Mouse (Mus musculus) left cerebral cortex, adult 9 months (tissue): ENCODE results near the gene Robo2.

Experiments used
- DNase-seq, 2 experiments: peaks; one replicate each; pipeline ENCODE4 v3.0.0; 2022; ENCODE audit warnings: low spot score in 2 of 2

The Robo2 gene

GRCm38 (mm10) chr16:74411481-74412251, at the start of gene Robo2:
TSS of gene Robo2 (minus strand) at chr16:74411825.
- peak; percentile 55 to 59 for DNase-seq

- no peak for DNase-seq
These were observed 46.5 kb upstream of the Robo2 start for GRCm38 (mm10) chr16:74458138-74458537.

- DNase-seq: no peak
These were observed 46.1 kb upstream of the Robo2 start for GRCm38 (mm10) chr16:74457736-74458135.

DNA sequence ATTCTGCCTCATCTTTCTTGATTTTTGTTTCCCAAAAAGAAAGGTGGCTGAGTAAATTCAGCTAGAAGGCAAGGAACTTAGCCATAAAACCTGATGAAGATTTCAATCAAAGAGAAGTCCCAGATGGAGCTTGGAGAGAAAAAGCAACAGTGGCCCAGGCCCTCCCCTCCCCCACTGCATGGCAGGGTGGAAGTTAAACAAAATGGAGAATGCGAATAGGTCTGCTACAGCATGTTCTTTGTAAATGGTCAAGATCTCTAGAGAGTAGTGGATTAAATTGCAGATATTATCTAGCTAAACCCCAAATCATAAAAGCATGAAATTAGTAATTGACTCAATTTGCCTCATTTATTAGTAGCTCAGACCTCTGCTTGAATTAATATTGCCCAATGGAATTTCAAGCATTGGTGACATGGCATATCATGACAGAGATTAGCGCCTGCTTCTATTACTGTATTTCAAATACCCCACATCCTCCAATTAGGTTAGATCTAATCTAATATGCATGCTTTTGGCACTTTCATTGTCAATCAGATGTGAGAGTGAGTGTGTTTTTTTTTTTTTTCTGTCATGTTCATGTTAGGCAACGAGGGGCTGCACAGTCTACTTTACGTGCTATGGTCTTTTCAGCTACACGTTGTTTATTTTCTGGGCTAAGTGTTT, 45.3 kb upstream of the Robo2 start:
- no peak for DNase-seq

DNA sequence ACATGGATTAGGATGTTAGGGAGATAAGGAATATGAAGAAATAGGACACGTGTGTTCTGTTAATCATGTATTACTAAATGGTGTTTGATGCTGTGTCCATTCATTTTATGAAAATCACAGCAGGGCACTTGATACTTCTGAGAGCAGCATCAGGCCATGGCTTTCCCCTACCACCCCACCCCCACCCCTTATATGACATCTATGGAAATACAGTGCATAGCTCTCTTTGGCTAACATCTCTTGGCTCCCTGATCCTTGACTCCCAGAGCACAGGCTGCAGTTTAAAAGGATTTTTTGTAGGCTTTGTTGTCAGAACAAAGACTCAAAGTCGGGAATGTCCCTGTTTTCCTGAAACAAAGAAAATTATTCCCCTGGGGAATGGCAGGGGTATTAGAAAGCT, 43.6 kb upstream of the Robo2 start:
- no peak for DNase-seq

DNA sequence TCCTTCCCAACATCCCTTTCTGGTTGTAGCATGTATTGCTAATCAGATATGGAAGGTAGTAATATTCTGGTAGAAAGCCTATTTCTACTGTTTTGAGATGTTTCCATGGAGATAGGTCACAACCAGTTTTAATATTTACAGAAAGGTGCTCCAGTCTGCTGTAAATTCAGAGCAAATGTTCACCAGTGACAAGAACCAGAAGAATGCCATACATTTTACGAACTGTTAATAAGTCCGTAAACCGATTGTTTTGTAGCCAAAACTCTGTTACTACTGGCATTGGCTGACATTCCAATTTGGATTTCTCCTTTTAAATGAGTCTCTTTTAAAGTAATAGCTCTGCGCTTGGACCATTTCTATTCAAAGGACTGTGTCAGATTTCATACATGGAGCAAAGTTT, 36.4 kb upstream of the Robo2 start:
- DNase-seq: no peak

DNA sequence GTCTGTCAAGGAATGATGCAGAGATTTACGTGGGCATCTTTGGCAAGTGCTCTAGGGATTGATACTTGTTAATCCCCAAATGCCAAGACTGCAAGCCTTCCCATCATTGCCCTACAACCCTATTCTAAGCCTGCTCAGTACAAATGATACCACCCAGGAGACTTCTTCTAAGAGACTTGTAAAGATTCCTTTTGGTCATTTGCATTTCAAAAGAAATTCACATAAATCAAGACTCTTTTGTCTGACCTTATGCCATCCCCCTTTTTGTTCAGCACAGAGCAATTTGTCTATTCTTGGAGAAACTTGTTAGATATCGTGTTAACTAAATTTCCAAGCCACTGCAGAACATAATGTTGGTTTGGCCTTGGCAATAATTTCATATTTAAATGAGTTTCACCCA, 15.4 kb upstream of the Robo2 start:
- no peak for DNase-seq

GRCm38 (mm10) chr16:74420324-74420723, 8.7 kb upstream of the Robo2 start:
- DNase-seq: no peak

DNA sequence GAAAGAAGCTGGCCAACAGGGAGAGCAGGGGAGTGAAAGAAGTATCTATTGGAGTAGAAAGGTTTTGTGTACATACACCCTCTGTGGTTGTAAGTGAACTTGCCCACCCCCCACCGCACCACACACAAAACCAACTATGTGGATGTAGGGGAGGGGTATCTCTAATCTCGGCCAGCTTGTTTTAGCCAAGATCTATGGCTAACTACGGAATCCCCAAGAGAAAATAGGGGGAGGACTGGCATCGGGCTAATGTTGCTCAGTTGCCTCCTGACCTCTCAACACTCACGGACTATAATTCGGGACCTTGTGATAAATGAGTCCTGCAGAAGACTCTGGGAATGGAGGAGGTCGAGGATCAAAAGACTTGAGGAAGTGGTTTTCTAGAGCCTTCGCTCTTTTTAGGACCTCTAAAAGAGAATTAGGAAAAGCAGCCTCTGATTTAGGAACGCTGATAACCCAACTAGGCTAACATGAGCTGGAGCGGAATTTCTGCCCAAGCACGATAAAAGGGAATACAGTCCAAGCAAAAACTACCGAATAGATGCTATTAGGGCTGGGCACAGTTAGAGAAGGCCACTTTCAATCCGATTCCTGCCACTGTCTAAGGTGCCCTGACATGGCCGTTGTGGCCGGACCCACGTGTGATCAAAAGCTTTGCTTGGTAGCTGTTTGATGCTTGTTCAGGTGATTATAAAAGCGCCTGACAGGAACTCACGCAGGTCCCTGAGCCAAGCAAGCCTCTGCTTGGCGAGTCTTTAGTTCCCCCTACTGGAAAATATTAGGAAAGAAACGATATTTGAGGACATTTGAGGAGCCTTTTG, 1.1 kb upstream of the Robo2 start:
- peak in 1 of 2 experiments; percentile 66 for DNase-seq

GRCm38 (mm10) chr16:74411021-74411420, 604 bp downstream of the Robo2 start:
- no peak for DNase-seq

DNA sequence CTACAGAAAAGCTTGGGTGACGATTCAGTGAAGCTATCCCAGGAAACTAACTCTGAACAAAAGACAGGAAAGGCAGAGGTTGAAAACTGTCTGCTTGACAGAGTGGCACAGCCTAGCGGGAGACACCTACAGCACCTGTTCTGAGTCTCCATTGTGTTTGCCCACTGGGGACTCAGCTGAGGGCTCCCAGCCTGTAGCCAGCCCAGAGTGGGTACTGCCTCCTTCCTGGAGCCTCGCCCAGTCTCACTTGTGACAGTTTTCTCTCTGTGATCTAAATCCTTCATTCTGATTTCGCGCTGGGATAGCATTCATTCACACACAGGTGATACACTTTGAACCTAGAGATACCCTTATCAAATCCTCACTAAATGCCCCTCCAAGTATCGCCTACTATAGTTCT, 1.5 kb downstream of the Robo2 start:
- DNase-seq: no peak

DNA sequence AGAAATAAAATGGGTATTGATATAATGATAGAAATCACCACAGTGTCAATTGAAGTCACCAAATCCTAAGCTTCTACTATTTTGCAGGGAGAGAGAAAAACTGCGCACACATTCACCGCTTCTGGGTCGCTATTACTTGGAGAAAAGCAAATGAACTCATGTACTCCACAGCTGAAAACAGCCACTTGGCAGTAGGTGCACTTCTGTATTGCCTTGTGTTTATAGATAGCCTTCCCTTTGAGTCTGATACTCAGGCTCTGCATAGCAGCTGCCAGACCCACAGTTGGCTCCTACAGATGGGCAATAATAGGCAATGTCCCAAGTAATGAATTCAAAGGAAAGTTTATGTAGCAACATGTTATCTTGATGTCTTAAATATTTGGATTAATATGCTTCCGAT, 2.1 kb downstream of the Robo2 start:
- no peak for DNase-seq

- DNase-seq: no peak
These were observed 3.1 kb downstream of the Robo2 start for GRCm38 (mm10) chr16:74408566-74408965.

GRCm38 (mm10) chr16:74397291-74397690, 14.3 kb downstream of the Robo2 start:
- no peak for DNase-seq

DNA sequence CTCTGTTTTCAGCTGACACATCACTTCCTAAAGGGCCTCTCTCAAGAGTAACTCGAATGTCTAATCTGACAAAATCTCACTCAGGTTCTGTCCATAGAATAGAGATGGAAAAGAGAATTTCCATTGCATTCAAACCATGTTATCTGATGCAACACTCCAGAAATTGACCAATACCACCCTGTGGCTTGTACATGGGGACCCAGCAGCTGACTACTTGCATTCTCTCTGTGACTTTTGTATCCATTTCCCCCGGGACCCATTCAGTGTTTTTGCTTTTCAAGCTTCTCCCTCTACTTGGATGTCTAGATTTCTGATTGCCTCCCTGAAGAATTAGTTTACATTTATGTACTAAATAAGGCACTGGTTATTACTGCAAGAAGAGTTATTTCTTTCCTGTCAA, 15.9 kb downstream of the Robo2 start:
- DNase-seq: no peak

- no peak for DNase-seq
These were observed 32.2 kb downstream of the Robo2 start for GRCm38 (mm10) chr16:74379458-74379857.

- no peak for DNase-seq
These were observed 36.2 kb downstream of the Robo2 start for GRCm38 (mm10) chr16:74375342-74375940.

DNA sequence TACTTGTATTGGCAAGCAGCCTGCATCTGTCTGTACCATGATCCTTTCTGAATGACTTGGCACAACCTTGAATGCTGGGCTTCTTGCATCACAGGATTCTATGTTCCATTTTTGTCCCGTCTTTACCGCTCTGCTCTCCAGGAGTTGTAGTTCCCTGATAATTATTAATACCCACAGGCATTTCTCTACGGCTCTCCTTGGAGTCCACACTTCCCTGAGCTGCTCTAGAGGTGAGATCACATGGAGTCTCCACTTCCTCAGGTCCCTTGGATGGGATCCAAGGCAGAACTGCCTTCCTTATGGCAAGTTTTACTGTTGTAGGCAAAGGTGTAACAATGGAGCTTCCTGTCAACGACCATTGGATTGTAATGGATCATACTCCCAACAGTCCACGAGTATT, 37.1 kb downstream of the Robo2 start:
- no peak for DNase-seq

GRCm38 (mm10) chr16:74373407-74373806, 38.2 kb downstream of the Robo2 start:
- no peak for DNase-seq

DNA sequence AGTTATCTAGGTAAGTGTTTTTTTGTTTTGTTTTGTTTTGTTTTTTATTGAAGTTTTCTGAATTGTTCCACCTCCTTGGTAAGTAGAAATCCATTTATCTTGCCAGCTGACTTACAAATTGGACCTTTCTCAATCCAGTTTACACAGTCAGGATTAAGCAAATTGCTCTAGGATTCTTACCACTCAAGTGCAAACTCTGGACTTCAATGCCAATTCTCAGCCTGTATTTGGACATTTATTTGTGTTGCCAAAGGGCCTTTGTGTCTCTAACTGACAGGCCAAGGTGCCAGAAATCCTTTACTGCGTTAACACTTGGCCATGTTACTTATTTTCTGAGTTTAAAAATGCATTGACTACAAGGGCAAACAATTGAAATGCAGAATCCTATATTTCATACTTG, 38.7 kb downstream of the Robo2 start:
- no peak for DNase-seq

GRCm38 (mm10) chr16:74348437-74348836, 63.2 kb downstream of the Robo2 start:
- DNase-seq: no peak

- no peak for DNase-seq
These were observed 72.5 kb downstream of the Robo2 start for GRCm38 (mm10) chr16:74338969-74339630.
